Mouse (Mus musculus): ENCODE results near the gene Adar. TPM values are rescaled to one million over a fixed set of nuclear protein-coding genes. Genes with fewer than 3 reads are reported as not detected.

Gene Adar
- polyA plus RNA-seq, 1 experiment from 2014 or later: 23.2 TPM

GRCm38 (mm10) chr3:89800774-89801506 is 86.1 kb downstream of the Adar start:
- no peak for ATAC-seq
- 69% methylated on average over 5 of the region's 5 CpGs for WGBS
- no peaks in the 10 kb centered on the region for H3K36me3 ChIP-seq
- H3K9me3 ChIP-seq: no peaks in the 10 kb centered on the region
- no peak overlapping the region for H3K4me2 ChIP-seq (replicated peaks)
- H3K27me3 ChIP-seq: no peaks in the 10 kb centered on the region
- H3K27ac ChIP-seq: no peak overlapping the region
- no peak overlapping the region for H3K9ac ChIP-seq (replicated peaks)
- H3K4me3 ChIP-seq (replicated peaks): no peak overlapping the region
- peaks cover 8% of the 10 kb centered on the region; the same call in 1 of the 2 replicates for H3K4me1 ChIP-seq (replicated peaks)

GRCm38 (mm10) chr3:89801507-89801847 is 86.7 kb downstream of the Adar start:
- 54% methylated on average over 3 of the region's 3 CpGs for WGBS
- H3K9ac ChIP-seq (replicated peaks): no peak overlapping the region
- no peak for ATAC-seq
- H3K27ac ChIP-seq: no peak overlapping the region
- H3K27me3 ChIP-seq: no peaks in the 10 kb centered on the region
- H3K36me3 ChIP-seq: no peaks in the 10 kb centered on the region
- H3K4me1 ChIP-seq (replicated peaks): peaks cover 8% of the 10 kb centered on the region; the same call in 1 of the 2 replicates
- H3K4me2 ChIP-seq (replicated peaks): no peak overlapping the region
- H3K4me3 ChIP-seq (replicated peaks): no peak overlapping the region
- H3K9me3 ChIP-seq: peaks cover 2% of the 10 kb centered on the region; the same call in 1 of the 2 replicates

- H3K27ac ChIP-seq: no peak overlapping the region
Observed at GRCm38 (mm10) chr3:89802876-89803275, 88.1 kb downstream of the Adar start.

More at GRCm38 (mm10) chr3:89802876-89803275, 88.1 kb downstream of the Adar start:
- H3K4me1 ChIP-seq (replicated peaks): peaks cover 8% of the 10 kb centered on the region; the same call in 1 of the 2 replicates
- no peaks in the 10 kb centered on the region for H3K36me3 ChIP-seq
- 73% methylated on average over 15 of the region's 15 CpGs for WGBS
- no peaks in the 10 kb centered on the region for H3K27me3 ChIP-seq
- no peak overlapping the region for H3K9ac ChIP-seq (replicated peaks)
- no peak for ATAC-seq
- no peak overlapping the region for H3K4me2 ChIP-seq (replicated peaks)
- H3K9me3 ChIP-seq: peaks cover 2% of the 10 kb centered on the region; the same call in 1 of the 2 replicates
- no peak overlapping the region for H3K4me3 ChIP-seq (replicated peaks)

Other genes starting within 250 kb of the Adar start
- gene Kcnn3, start 194.9 kb upstream of the Adar start, polyA plus RNA-seq (2015; fragmentation: Nextera tagmentation; extraction: Ambion mirVana): 4.4 and 5.0 TPM in 2 replicates
- 31.8 and 32.3 TPM in 2 replicates for gene Chrnb2, start 49.6 kb downstream of the Adar start, polyA plus RNA-seq (2015; fragmentation: Nextera tagmentation; extraction: Ambion mirVana)
- gene Ube2q1, start 58.6 kb downstream of the Adar start, polyA plus RNA-seq (2015; fragmentation: Nextera tagmentation; extraction: Ambion mirVana): 13.4 and 15.8 TPM in 2 replicates
- gene She, start 116.3 kb downstream of the Adar start, polyA plus RNA-seq (2015; fragmentation: Nextera tagmentation; extraction: Ambion mirVana): 1.1 and 1.6 TPM in 2 replicates
- gene Il6ra, start 198.2 kb downstream of the Adar start, polyA plus RNA-seq (2015; fragmentation: Nextera tagmentation; extraction: Ambion mirVana): 0.44 and 0.46 TPM in 2 replicates
- gene Atp8b2, start 248.5 kb downstream of the Adar start, polyA plus RNA-seq (2015; fragmentation: Nextera tagmentation; extraction: Ambion mirVana): 11.7 and 12.6 TPM in 2 replicates